Mouse (Mus musculus): ENCODE results near the gene Nit1. TPM values are rescaled to one million over a fixed set of nuclear protein-coding genes. Genes with fewer than 3 reads are reported as not detected.

The Nit1 gene
- total and polyA plus RNA-seq, 3 experiments = 70.1 to 92.9 (median 82.6) TPM

GRCm38 (mm10) chr1:171294298-171295062, 51.0 kb downstream of the Nit1 start, which contains the start of gene Ufc1:
Ufc1 (minus strand) TSS chr1:171295024.
- DNase-seq = peak; percentile 90

- no peak for DNase-seq
These were observed 51.5 kb downstream of the Nit1 start for GRCm38 (mm10) chr1:171293906-171294297.

DNA sequence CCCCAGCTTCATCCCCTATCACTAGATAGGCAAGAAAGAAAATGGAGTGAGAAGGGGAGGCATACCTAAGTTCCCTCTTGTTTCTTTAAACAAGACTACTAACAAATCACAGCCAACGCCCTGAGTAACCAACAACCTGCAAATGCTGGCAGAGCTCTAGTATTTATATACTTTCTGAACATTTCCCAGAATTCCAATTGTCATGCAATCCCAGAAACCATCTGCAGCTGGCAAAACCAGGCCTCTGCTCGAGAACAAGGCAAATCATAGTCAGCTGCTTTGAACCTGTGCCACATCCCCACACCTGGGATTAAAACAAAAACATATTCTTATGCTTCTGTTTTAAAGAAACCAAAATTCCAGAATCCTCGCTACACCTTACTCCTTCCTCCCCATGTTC, 52.1 kb downstream of the Nit1 start:
- no peak for DNase-seq

GRCm38 (mm10) chr1:171288328-171288727, 57.1 kb downstream of the Nit1 start:
- peak; percentile 0 for DNase-seq

Other genes starting within 250 kb of the Nit1 start
- gene Cfap126, start 231.7 kb downstream of the Nit1 start, total RNA-seq (2021) = 1 to 10 TPM; 2.7 to 3.1 TPM
- gene Cfap126, start 231.7 kb downstream of the Nit1 start, polyA plus RNA-seq (2012; rRNA removed) = 2.2 and 3.1 TPM in 2 replicates
- 100 to 1,000 TPM; 415 to 526 TPM for gene Sdhc, start 195.0 kb downstream of the Nit1 start, total RNA-seq (2021)
- gene Sdhc, start 195.0 kb downstream of the Nit1 start, polyA plus RNA-seq (2012; rRNA removed) = 125 and 156 TPM in 2 replicates
- gene Mpz, start 194.9 kb downstream of the Nit1 start, total RNA-seq (2021) = 1 to 10 TPM in 1 of 2 experiments, under 1 TPM in 1; 0.49 to 1.5 TPM
- 1.7 and 5.1 TPM in 2 replicates for gene Mpz, start 194.9 kb downstream of the Nit1 start, polyA plus RNA-seq (2012; rRNA removed)
- gene Pcp4l1, start 149.4 kb downstream of the Nit1 start, total RNA-seq (2021) = 10 to 100 TPM; 42.6 to 54.7 TPM
- gene Pcp4l1, start 149.4 kb downstream of the Nit1 start, polyA plus RNA-seq (2012; rRNA removed) = 68.9 and 73.5 TPM in 2 replicates
- gene Nr1i3, start 131.7 kb downstream of the Nit1 start, total RNA-seq (2021) = under 1 TPM in 1 of 2 experiments, not detected in 1; 0.40 TPM
- gene Nr1i3, start 131.7 kb downstream of the Nit1 start, polyA plus RNA-seq (2012; rRNA removed) = not detected in 2 replicates
- 10 to 100 TPM; 34.4 to 63.1 TPM for gene Tomm40l, start 123.1 kb downstream of the Nit1 start, total RNA-seq (2021)
- 37.2 and 45.3 TPM in 2 replicates for gene Tomm40l, start 123.1 kb downstream of the Nit1 start, polyA plus RNA-seq (2012; rRNA removed)
- 10 to 100 TPM in 1 of 2 experiments, 1 to 10 TPM in 1; 4.5 to 48.6 TPM for gene Apoa2, start 120.6 kb downstream of the Nit1 start, total RNA-seq (2021)
- 7.8 TPM in 1 of 2 replicates, not detected in the other for gene Apoa2, start 120.6 kb downstream of the Nit1 start, polyA plus RNA-seq (2012; rRNA removed)
- 10 to 100 TPM; 22.9 to 31.2 TPM for gene Fcer1g, start 111.3 kb downstream of the Nit1 start, total RNA-seq (2021)
- gene Fcer1g, start 111.3 kb downstream of the Nit1 start, polyA plus RNA-seq (2012; rRNA removed) = 56.0 and 66.2 TPM in 2 replicates
- 1 to 10 TPM; 1.1 to 1.3 TPM for gene Adamts4, start 95.2 kb downstream of the Nit1 start, total RNA-seq (2021)
- gene Adamts4, start 95.2 kb downstream of the Nit1 start, polyA plus RNA-seq (2012; rRNA removed) = 1.7 and 2.8 TPM in 2 replicates
- 100 to 1,000 TPM; 558 to 829 TPM for gene Ndufs2, start 94.3 kb downstream of the Nit1 start, total RNA-seq (2021)
- gene Ndufs2, start 94.3 kb downstream of the Nit1 start, polyA plus RNA-seq (2012; rRNA removed) = 210 and 224 TPM in 2 replicates
- 10 to 100 TPM; 30.3 to 33.4 TPM for gene B4galt3, start 75.3 kb downstream of the Nit1 start, total RNA-seq (2021)
- gene B4galt3, start 75.3 kb downstream of the Nit1 start, polyA plus RNA-seq (2012; rRNA removed) = 53.0 and 56.7 TPM in 2 replicates
- 10 to 100 TPM; 28.6 to 32.2 TPM for gene Ppox, start 64.5 kb downstream of the Nit1 start, total RNA-seq (2021)
- gene Ppox, start 64.5 kb downstream of the Nit1 start, polyA plus RNA-seq (2012; rRNA removed) = 44.2 and 55.0 TPM in 2 replicates
- gene Usp21, start 57.7 kb downstream of the Nit1 start, total RNA-seq (2021) = 10 to 100 TPM; 37.5 to 44.9 TPM
- 61.3 and 61.5 TPM in 2 replicates for gene Usp21, start 57.7 kb downstream of the Nit1 start, polyA plus RNA-seq (2012; rRNA removed)
- gene Ufc1, start 50.6 kb downstream of the Nit1 start, total RNA-seq (2021) = 100 to 1,000 TPM; 121 to 170 TPM
- gene Ufc1, start 50.6 kb downstream of the Nit1 start, polyA plus RNA-seq (2012; rRNA removed) = 19.9 and 20.1 TPM in 2 replicates
- 10 to 100 TPM; 31.7 to 33.5 TPM for gene Dedd, start 16.5 kb downstream of the Nit1 start, total RNA-seq (2021)
- gene Dedd, start 16.5 kb downstream of the Nit1 start, polyA plus RNA-seq (2012; rRNA removed) = 19.9 and 20.0 TPM in 2 replicates
- 100 to 1,000 TPM; 154 TPM for gene Pfdn2, start within 50 bp of the Nit1 start, total RNA-seq (2021)
- gene Pfdn2, start within 50 bp of the Nit1 start, polyA plus RNA-seq (2012; rRNA removed) = 3.5 and 4.0 TPM in 2 replicates
- 1 to 10 TPM; 1.1 to 3.8 TPM for gene Klhdc9, start 15.2 kb upstream of the Nit1 start, total RNA-seq (2021)
- 3.3 and 4.3 TPM in 2 replicates for gene Klhdc9, start 15.2 kb upstream of the Nit1 start, polyA plus RNA-seq (2012; rRNA removed)
- gene Nectin4, start 24.5 kb upstream of the Nit1 start, total RNA-seq (2021) = under 1 TPM; 0.09 to 0.14 TPM
- 0.20 and 0.21 TPM in 2 replicates for gene Nectin4, start 24.5 kb upstream of the Nit1 start, polyA plus RNA-seq (2012; rRNA removed)
- gene Arhgap30, start 43.3 kb upstream of the Nit1 start, total RNA-seq (2021) = 1 to 10 TPM; 2.7 to 4.1 TPM
- 2.3 and 2.6 TPM in 2 replicates for gene Arhgap30, start 43.3 kb upstream of the Nit1 start, polyA plus RNA-seq (2012; rRNA removed)
- 10 to 100 TPM; 50.9 to 68.8 TPM for gene Usf1, start 65.7 kb upstream of the Nit1 start, total RNA-seq (2021)
- gene Usf1, start 65.7 kb upstream of the Nit1 start, polyA plus RNA-seq (2012; rRNA removed) = 71.6 and 85.0 TPM in 2 replicates
- gene Tstd1, start 73.2 kb upstream of the Nit1 start, total RNA-seq (2021) = 1 to 10 TPM; 3.0 to 5.0 TPM
- 0.49 and 0.99 TPM in 2 replicates for gene Tstd1, start 73.2 kb upstream of the Nit1 start, polyA plus RNA-seq (2012; rRNA removed)
- 10 to 100 TPM; 29.7 to 45.8 TPM for gene F11r, start 91.9 kb upstream of the Nit1 start, total RNA-seq (2021)
- gene F11r, start 91.9 kb upstream of the Nit1 start, polyA plus RNA-seq (2012; rRNA removed) = 23.5 and 25.1 TPM in 2 replicates
- 1 to 10 TPM; 3.6 to 8.3 TPM for gene Alyref2, start 157.8 kb upstream of the Nit1 start, total RNA-seq (2021)
- 2.5 and 4.1 TPM in 2 replicates for gene Alyref2, start 157.8 kb upstream of the Nit1 start, polyA plus RNA-seq (2012; rRNA removed)
- not detected for gene Itln1, start 189.6 kb upstream of the Nit1 start, total RNA-seq (2021)
- gene Itln1, start 189.6 kb upstream of the Nit1 start, polyA plus RNA-seq (2012; rRNA removed) = not detected in 2 replicates
- gene Cd244a, start 213.5 kb upstream of the Nit1 start, total RNA-seq (2021) = 1 to 10 TPM in 1 of 2 experiments, under 1 TPM in 1; 0.84 to 1.2 TPM
- 0.12 and 0.15 TPM in 2 replicates for gene Cd244a, start 213.5 kb upstream of the Nit1 start, polyA plus RNA-seq (2012; rRNA removed)

Data from adrenal gland, adult 2 months (tissue).